Mouse (Mus musculus) CD4-positive helper T cell, adult 2 months (primary cell): ENCODE results near the gene Fam83e.

Experiments used
- DNase-seq: peaks from one replicate; pipeline ENCODE4 v3.0.0-alpha.2; 2012; ENCODE audit warnings: low read depth, missing footprints, low spot score

The Fam83e gene

GRCm38 (mm10) chr7:45739162-45739763, 18.3 kb downstream of the Fam83e start:
- peak; percentile 90 for DNase-seq

DNA sequence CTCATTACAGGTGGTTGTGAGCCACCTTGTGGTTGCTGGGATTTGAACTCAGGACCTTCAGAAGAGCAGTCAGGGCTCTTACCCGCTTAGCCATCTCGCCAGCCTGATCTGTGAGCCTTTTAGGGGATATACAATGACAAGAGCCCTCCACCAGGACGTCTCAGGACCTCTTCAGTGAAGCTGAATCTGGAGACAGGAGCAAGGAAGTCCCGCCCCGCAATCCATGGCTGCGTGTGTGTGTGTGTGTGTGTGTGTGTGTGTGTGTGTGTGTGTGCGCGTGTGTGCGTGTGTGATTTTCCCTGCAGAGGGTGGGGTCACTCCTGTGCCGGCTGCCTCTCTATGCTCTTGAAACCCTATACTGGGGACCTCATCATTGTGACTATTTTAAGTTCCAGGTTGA, 18.8 kb downstream of the Fam83e start:
- DNase-seq = peak; percentile 42

- DNase-seq = no peak
Observed at GRCm38 (mm10) chr7:45741308-45741707, 20.3 kb downstream of the Fam83e start.

DNA sequence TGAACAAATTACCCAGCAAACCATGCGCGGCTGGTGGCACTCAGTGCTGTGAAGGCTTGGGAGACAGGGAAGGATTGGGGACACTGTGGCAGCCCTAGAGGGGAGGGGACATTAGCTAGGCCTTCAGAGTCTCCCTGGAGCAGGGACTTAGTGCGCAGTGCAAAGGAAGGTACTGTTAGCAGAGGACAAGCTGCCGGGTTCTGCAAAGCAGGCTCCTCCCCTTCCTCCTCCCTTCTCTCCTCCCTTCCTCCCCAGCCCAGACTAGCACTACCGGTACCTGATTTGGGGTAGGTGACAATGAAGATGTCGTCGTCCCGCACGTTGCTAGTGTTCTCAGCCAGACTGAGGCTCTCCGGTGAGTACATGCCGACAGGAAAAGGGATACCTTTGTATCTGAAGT, 20.8 kb downstream of the Fam83e start:
- peak; percentile 86 for DNase-seq

DNA sequence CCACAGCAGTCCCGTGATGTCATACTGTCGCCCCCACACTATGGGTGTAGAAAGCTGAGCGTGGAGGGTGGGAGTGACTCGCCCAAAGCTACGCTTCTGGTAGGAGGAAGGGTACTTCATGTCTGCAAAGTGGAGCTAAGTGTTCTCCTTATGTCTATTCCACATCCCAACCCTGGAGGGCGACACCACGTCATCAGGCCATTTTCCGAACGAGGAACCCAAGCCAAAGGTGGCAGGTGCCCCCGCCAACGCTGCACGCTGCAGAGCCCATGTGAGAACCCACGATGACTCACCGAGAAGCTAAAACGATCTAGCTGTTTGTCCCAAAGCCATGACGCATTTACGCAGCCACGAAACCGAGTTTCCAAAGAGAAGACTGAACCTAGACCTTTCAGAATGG, 21.3 kb downstream of the Fam83e start:
- DNase-seq = peak; percentile 89

GRCm38 (mm10) chr7:45744387-45744786, 23.4 kb downstream of the Fam83e start:
- peak; percentile 66 for DNase-seq

- no peak for DNase-seq
Observed at GRCm38 (mm10) chr7:45746518-45746917, 25.5 kb downstream of the Fam83e start.

- no peak for DNase-seq
Observed at GRCm38 (mm10) chr7:45747450-45747849, 26.4 kb downstream of the Fam83e start.

DNA sequence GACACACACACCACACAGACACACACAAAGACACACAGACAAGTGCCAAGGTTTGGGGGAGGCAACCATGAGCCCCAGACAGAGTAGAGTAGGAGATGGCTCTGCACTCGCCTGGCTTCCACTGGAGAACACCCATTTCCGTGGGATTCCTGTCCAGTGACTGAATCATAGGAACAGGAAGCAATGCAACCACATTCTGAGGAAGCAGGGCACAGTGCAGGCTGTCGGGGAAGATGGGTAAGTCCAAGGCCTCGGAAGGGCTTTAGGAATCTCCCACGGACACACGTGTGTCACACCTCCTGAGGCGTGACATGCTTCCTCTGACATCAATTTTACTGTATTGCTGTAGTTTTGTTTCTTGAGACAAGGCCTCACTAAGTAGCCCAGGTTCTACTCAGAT, 27.1 kb downstream of the Fam83e start:
- DNase-seq = no peak

DNA sequence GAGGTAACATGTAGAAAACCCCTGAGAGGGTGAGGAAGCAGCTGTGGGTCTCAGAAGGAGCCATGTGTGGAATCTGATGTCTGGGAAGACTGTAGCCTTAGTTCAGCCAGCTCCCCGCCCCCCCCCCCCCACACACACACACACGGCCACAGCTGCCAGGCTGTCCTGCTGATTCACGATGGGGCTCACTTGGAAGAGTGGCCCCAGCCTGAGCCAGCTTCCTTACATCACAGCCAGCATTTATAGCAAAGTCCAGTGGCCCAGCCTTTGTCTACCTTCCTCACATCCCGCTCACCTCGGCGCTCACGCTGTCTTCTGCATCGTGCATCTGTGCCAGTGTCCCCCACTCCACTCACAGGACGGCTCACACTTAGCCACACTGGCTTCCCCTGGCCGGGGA, 28.4 kb downstream of the Fam83e start:
- no peak for DNase-seq

- no peak for DNase-seq
Observed at GRCm38 (mm10) chr7:45750162-45750561, 29.1 kb downstream of the Fam83e start.

- DNase-seq = no peak
Observed at GRCm38 (mm10) chr7:45755703-45756102, 34.7 kb downstream of the Fam83e start.

- DNase-seq = no peak
Observed at GRCm38 (mm10) chr7:45759400-45759799, 38.4 kb downstream of the Fam83e start.

DNA sequence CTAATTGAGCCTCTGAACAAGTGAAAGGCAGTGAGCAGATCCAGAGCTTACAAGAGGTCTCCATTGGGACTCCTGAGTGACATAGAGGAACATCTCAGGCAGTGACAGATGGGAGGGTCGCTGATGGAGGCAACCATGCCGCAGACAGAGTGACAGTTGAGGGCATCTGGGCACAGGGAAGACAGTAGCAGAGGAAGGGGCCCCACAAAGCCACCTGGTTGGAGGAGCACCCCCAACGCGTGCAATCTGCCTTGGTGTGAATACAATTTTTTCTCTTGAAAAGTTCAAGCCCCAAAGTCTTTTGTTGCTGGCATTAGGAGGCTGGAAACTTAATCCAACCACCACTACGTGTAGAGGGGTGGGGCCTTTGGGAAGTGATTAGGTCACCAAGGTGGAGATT, 39.1 kb downstream of the Fam83e start:
- no peak for DNase-seq

GRCm38 (mm10) chr7:45765995-45766394, 45.0 kb downstream of the Fam83e start:
- DNase-seq = peak; percentile 29

DNA sequence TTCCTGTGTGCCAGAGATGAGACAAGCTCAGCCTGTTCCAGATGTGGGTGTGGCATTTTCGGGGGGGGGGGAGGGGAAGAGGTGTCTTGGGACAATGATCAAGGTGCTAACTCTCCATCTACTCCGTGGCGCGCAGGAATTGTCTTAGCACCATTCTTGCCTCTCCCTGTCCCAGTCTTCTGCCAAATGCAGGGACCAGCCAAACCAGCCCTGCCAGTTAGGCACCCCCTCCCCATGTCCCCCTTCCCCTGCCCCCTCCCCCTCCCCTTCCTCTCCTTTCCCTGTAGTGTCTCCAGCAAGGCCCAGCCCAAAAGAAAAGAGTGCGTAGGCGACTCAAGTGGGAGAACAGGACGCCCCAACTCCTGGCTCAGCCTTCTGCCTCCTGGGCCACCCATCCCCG, 45.8 kb downstream of the Fam83e start:
- no peak for DNase-seq

- no peak for DNase-seq
Observed at GRCm38 (mm10) chr7:45767500-45767899, 46.5 kb downstream of the Fam83e start.

GRCm38 (mm10) chr7:45770427-45771082, 49.5 kb downstream of the Fam83e start:
- no peak for DNase-seq

DNA sequence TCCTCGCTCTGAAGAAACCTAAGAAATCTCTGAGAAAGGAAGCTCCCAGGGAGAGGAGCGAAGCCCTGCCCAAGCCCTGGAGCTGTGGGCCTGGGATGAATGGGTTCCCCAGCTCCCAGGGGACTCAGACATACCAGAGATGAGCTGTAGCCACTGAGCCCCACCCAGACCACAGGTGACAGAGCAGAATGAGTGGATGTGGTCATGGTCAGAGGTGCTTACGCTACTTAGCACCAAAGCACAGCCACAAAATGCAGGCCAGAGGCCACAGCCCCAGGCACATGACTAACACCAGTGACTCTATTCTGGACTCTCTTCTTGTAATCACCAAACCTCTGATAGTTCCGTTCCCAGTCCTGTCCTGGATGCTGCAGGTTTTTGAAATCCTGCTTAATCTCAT, 50.1 kb downstream of the Fam83e start:
- DNase-seq = peak; percentile 46

GRCm38 (mm10) chr7:45775237-45775636, 54.2 kb downstream of the Fam83e start:
- DNase-seq = no peak
